Mouse (Mus musculus): ENCODE results near the gene Pdlim1. TPM values are rescaled to one million over a fixed set of nuclear protein-coding genes. Genes with fewer than 3 reads are reported as not detected.

Gene Pdlim1
- polyA plus RNA-seq (2014; fragmentation: Nextera tagmentation; extraction: Ambion mirVana) = 213 and 220 TPM in 2 replicates

DNA sequence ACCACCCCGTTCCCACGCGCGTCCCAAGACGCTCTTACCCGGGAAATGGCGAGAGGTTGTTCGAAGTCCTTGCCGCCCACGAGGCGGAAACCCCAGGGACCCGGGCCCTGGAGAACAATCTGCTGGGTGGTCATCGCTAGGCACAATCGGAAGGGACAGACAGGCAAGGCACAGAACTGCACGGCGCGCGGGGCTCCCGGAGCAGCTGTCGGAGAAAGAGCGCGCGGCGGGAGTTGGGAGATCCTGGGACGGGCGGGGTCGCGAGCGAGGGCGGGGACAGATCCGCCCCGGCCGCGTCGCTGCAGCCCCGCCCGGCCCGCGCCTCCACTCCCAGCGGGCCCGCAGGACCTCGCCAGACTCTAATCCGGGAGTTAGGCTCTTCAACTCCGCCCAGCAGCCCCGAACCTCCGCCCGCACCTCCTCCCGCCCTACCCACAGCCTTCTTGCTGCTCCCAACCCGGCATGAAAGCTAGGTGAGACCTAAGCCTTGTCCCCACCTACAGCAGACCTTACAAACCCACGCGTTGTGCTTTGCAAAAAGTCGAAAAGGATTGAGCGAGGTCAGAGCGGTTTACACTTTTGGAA is at the start of gene Pdlim1:
Gene Pdlim1 (minus strand): TSS at position 535 of the 585 bp plus-strand sequence.
- peak; percentile 87 for ATAC-seq (ENCODE audit: insufficient number of reproducible peaks, insufficient read depth, low FRiP score, low read depth)
- no peaks in the 10 kb centered on the region for H3K9me3 ChIP-seq (ENCODE audit: control insufficient read depth, low read depth, low read length)
- no peaks in the 10 kb centered on the region for H3K4me1 ChIP-seq (ENCODE audit: control insufficient read depth, insufficient read depth, low read length)
- no peaks in the 10 kb centered on the region for H3K36me3 ChIP-seq (ENCODE audit: control insufficient read depth, insufficient read depth, low read length)
- peak within 1 kb of the TSS; percentile 72 for H3K4me3 ChIP-seq (ENCODE audit: low read depth, low read length)
- under 1% methylated on average over 47 of the region's 54 CpGs for WGBS
- peak within 1 kb of the TSS; percentile 94 for H3K4me2 ChIP-seq (replicated peaks; ENCODE audit: low read depth, low read length)
- H3K27me3 ChIP-seq (ENCODE audit: control insufficient read depth, insufficient read depth, low read length) = no peaks in the 10 kb centered on the region
- peak within 1 kb of the TSS; percentile 28; the same call in 1 of the 2 replicates for H3K27ac ChIP-seq (ENCODE audit: low read length)
- H3K9ac ChIP-seq (replicated peaks; ENCODE audit: low read depth, low read length) = peak within 1 kb of the TSS; percentile 55

DNA sequence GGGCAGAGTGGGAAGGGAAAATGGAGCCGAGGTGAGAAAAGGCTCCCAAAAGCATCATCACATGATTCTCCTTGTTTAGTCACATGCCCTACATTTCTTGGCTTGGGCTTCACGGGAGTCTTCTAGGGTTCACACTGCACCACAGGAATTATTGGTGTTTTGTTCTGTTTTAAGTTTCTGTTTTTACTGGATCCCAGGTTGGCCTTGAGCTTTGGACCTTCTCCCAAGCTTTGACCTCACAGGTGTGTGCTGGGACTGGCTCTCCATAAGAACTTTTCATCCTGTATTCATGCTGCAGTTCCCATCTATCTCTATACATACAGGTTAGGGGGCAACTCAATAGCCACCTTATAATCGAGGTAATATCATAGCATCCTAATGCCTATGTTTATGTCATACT is 47.6 kb upstream of the Pdlim1 start:
- Histone ChIP-seq H3K36me3 (ENCODE audit: control insufficient read depth, insufficient read depth, low read length) (no peaks in the 10 kb centered on the region; the same call in 1 of the 2 replicates), H3K9ac (replicated peaks; ENCODE audit: low read depth, low read length) (no peak overlapping the region), H3K4me1 (ENCODE audit: control insufficient read depth, insufficient read depth, low read length) (no peaks in the 10 kb centered on the region; the same call in 1 of the 2 replicates), H3K27ac (ENCODE audit: low read length) (no peak overlapping the region), H3K4me2 (replicated peaks; ENCODE audit: low read depth, low read length) (no peak overlapping the region), H3K27me3 (ENCODE audit: control insufficient read depth, insufficient read depth, low read length) (no peaks in the 10 kb centered on the region), H3K4me3 (ENCODE audit: low read depth, low read length) (no peak overlapping the region), H3K9me3 (ENCODE audit: control insufficient read depth, low read depth, low read length) (no peaks in the 10 kb centered on the region)
- WGBS = 83% methylated on average over 3 of the region's 3 CpGs
- no peak for ATAC-seq (ENCODE audit: insufficient number of reproducible peaks, insufficient read depth, low FRiP score, low read depth)

DNA sequence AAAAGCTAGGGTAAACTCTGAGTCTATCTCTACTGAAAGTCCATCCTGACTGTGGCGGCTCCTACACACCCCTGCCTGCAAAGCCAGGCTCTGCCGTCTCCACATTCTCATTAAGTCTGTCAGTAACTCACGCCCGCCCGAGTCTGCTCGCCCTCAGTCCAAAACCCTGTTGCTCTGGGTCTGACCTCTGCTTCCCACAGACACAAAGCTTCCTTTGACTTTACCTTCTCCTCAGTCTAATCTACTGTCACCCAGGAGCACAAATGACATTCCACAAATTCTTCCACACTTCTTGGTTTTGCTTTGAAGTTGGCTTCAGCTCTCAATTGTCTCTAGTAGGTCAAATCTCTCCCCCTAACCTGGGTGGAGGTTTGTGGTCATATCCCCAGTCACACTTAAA is 46.9 kb upstream of the Pdlim1 start:
- no peak overlapping the region for H3K4me2 ChIP-seq (replicated peaks; ENCODE audit: low read depth, low read length)
- no peak overlapping the region for H3K9ac ChIP-seq (replicated peaks; ENCODE audit: low read depth, low read length)
- H3K27me3 ChIP-seq (ENCODE audit: control insufficient read depth, insufficient read depth, low read length) = no peaks in the 10 kb centered on the region
- no peaks in the 10 kb centered on the region; the same call in 1 of the 2 replicates for H3K36me3 ChIP-seq (ENCODE audit: control insufficient read depth, insufficient read depth, low read length)
- no peak overlapping the region for H3K27ac ChIP-seq (ENCODE audit: low read length)
- H3K9me3 ChIP-seq (ENCODE audit: control insufficient read depth, low read depth, low read length) = no peaks in the 10 kb centered on the region
- no peaks in the 10 kb centered on the region; the same call in 1 of the 2 replicates for H3K4me1 ChIP-seq (ENCODE audit: control insufficient read depth, insufficient read depth, low read length)
- ATAC-seq (ENCODE audit: insufficient number of reproducible peaks, insufficient read depth, low FRiP score, low read depth) = no peak
- 40% methylated on average over 6 of the region's 6 CpGs for WGBS
- H3K4me3 ChIP-seq (ENCODE audit: low read depth, low read length) = no peak overlapping the region

- H3K9ac ChIP-seq (replicated peaks; ENCODE audit: low read depth, low read length) = no peak overlapping the region
- WGBS = 69% methylated on average over 4 of the region's 4 CpGs
- no peaks in the 10 kb centered on the region for H3K27me3 ChIP-seq (ENCODE audit: control insufficient read depth, insufficient read depth, low read length)
These were observed 45.4 kb upstream of the Pdlim1 start for GRCm38 (mm10) chr19:40317001-40317400.

GRCm38 (mm10) chr19:40314252-40314651 is 42.6 kb upstream of the Pdlim1 start:
- no peak overlapping the region for H3K27ac ChIP-seq (ENCODE audit: low read length)
- ATAC-seq (ENCODE audit: insufficient number of reproducible peaks, insufficient read depth, low FRiP score, low read depth) = no peak
- WGBS = 71% methylated on average over 11 of the region's 11 CpGs

More at GRCm38 (mm10) chr19:40317001-40317400, 45.4 kb upstream of the Pdlim1 start:
- no peak for ATAC-seq (ENCODE audit: insufficient number of reproducible peaks, insufficient read depth, low FRiP score, low read depth)
- Histone ChIP-seq H3K4me1 (ENCODE audit: control insufficient read depth, insufficient read depth, low read length) (no peaks in the 10 kb centered on the region; the same call in 1 of the 2 replicates), H3K4me2 (replicated peaks; ENCODE audit: low read depth, low read length) (no peak overlapping the region), H3K9me3 (ENCODE audit: control insufficient read depth, low read depth, low read length) (no peaks in the 10 kb centered on the region), H3K36me3 (ENCODE audit: control insufficient read depth, insufficient read depth, low read length) (no peaks in the 10 kb centered on the region; the same call in 1 of the 2 replicates), H3K4me3 (ENCODE audit: low read depth, low read length) (no peak overlapping the region), H3K27ac (ENCODE audit: low read length) (no peak overlapping the region)

GRCm38 (mm10) chr19:40311631-40312030 is 40.0 kb upstream of the Pdlim1 start:
- H3K27me3 ChIP-seq (ENCODE audit: control insufficient read depth, insufficient read depth, low read length) = no peaks in the 10 kb centered on the region
- no peaks in the 10 kb centered on the region for H3K36me3 ChIP-seq (ENCODE audit: control insufficient read depth, insufficient read depth, low read length)
- WGBS = 93% methylated on average over 8 of the region's 8 CpGs
- no peak for ATAC-seq (ENCODE audit: insufficient number of reproducible peaks, insufficient read depth, low FRiP score, low read depth)
- H3K9ac ChIP-seq (replicated peaks; ENCODE audit: low read depth, low read length) = no peak overlapping the region
- H3K4me3 ChIP-seq (ENCODE audit: low read depth, low read length) = no peak overlapping the region
- no peak overlapping the region for H3K27ac ChIP-seq (ENCODE audit: low read length)
- no peaks in the 10 kb centered on the region; the same call in 1 of the 2 replicates for H3K4me1 ChIP-seq (ENCODE audit: control insufficient read depth, insufficient read depth, low read length)
- H3K9me3 ChIP-seq (ENCODE audit: control insufficient read depth, low read depth, low read length) = no peaks in the 10 kb centered on the region
- no peak overlapping the region for H3K4me2 ChIP-seq (replicated peaks; ENCODE audit: low read depth, low read length)

More at GRCm38 (mm10) chr19:40314252-40314651, 42.6 kb upstream of the Pdlim1 start:
- no peak overlapping the region for H3K4me2 ChIP-seq (replicated peaks; ENCODE audit: low read depth, low read length)
- H3K9me3 ChIP-seq (ENCODE audit: control insufficient read depth, low read depth, low read length) = no peaks in the 10 kb centered on the region
- no peaks in the 10 kb centered on the region for H3K27me3 ChIP-seq (ENCODE audit: control insufficient read depth, insufficient read depth, low read length)
- no peak overlapping the region for H3K9ac ChIP-seq (replicated peaks; ENCODE audit: low read depth, low read length)
- no peaks in the 10 kb centered on the region for H3K36me3 ChIP-seq (ENCODE audit: control insufficient read depth, insufficient read depth, low read length)
- no peak overlapping the region for H3K4me3 ChIP-seq (ENCODE audit: low read depth, low read length)
- no peaks in the 10 kb centered on the region; the same call in 1 of the 2 replicates for H3K4me1 ChIP-seq (ENCODE audit: control insufficient read depth, insufficient read depth, low read length)

GRCm38 (mm10) chr19:40310410-40311130 is 38.9 kb upstream of the Pdlim1 start:
- Histone ChIP-seq H3K9ac (replicated peaks; ENCODE audit: low read depth, low read length) (no peak overlapping the region), H3K27ac (ENCODE audit: low read length) (no peak overlapping the region), H3K4me2 (replicated peaks; ENCODE audit: low read depth, low read length) (no peak overlapping the region), H3K4me3 (ENCODE audit: low read depth, low read length) (no peak overlapping the region), H3K27me3 (ENCODE audit: control insufficient read depth, insufficient read depth, low read length) (no peaks in the 10 kb centered on the region), H3K9me3 (ENCODE audit: control insufficient read depth, low read depth, low read length) (no peaks in the 10 kb centered on the region), H3K36me3 (ENCODE audit: control insufficient read depth, insufficient read depth, low read length) (no peaks in the 10 kb centered on the region), H3K4me1 (ENCODE audit: control insufficient read depth, insufficient read depth, low read length) (no peaks in the 10 kb centered on the region; the same call in 1 of the 2 replicates)
- ATAC-seq (ENCODE audit: insufficient number of reproducible peaks, insufficient read depth, low FRiP score, low read depth) = no peak
- WGBS = 83% methylated on average over 15 of the region's 15 CpGs

- Histone ChIP-seq H3K36me3 (ENCODE audit: control insufficient read depth, insufficient read depth, low read length) (no peaks in the 10 kb centered on the region), H3K27me3 (ENCODE audit: control insufficient read depth, insufficient read depth, low read length) (no peaks in the 10 kb centered on the region), H3K4me1 (ENCODE audit: control insufficient read depth, insufficient read depth, low read length) (no peaks in the 10 kb centered on the region; the same call in 1 of the 2 replicates), H3K4me3 (ENCODE audit: low read depth, low read length) (no peak overlapping the region), H3K27ac (ENCODE audit: low read length) (no peak overlapping the region), H3K4me2 (replicated peaks; ENCODE audit: low read depth, low read length) (no peak overlapping the region), H3K9me3 (ENCODE audit: control insufficient read depth, low read depth, low read length) (no peaks in the 10 kb centered on the region), H3K9ac (replicated peaks; ENCODE audit: low read depth, low read length) (no peak overlapping the region)
- 88% methylated on average over 12 of the region's 12 CpGs for WGBS
- ATAC-seq (ENCODE audit: insufficient number of reproducible peaks, insufficient read depth, low FRiP score, low read depth) = no peak
These were observed 38.3 kb upstream of the Pdlim1 start for GRCm38 (mm10) chr19:40309911-40310310.

Measured in stomach, embryonic 14.5 days (tissue).